Mouse (Mus musculus) limb, embryonic 10.5 days (tissue): Measurements from ENCODE around the gene Lamc2. TPM values are rescaled to one million over a fixed set of nuclear protein-coding genes. Genes with fewer than 3 reads are reported as not detected.
A peak's percentile ranks its signal among the peaks of the same experiment; 100 is the strongest.

Experiments used
- DNase-seq: peaks from one replicate; pipeline ENCODE4 v3.0.0-alpha.2; 2017; ENCODE audit warnings: low spot score
- H3K27ac ChIP-seq: fragments of 300-500 bp; sonication (generic); 2 replicates; pipeline ENCODE4 v1.5.1; 2016; ENCODE audit warnings: mild to moderate bottlenecking
- H3K27me3 ChIP-seq: fragments of 300-500 bp; sonication (generic); 2 replicates; pipeline ENCODE4 v1.6.1; 2016; ENCODE audit warnings: low read depth, mild to moderate bottlenecking; ENCODE audit not compliant: poor library complexity, severe bottlenecking
- H3K36me3 ChIP-seq: fragments of 300-500 bp; sonication (generic); 2 replicates; pipeline ENCODE4 v1.6.1; 2016; ENCODE audit warnings: mild to moderate bottlenecking, moderate library complexity
- H3K4me1 ChIP-seq: fragments of 300-500 bp; sonication (generic); 2 replicates; pipeline ENCODE4 v1.6.1; 2016
- H3K4me3 ChIP-seq: fragments of 300-500 bp; sonication (generic); 2 replicates; pipeline ENCODE4 v1.5.1; 2016; ENCODE audit warnings: mild to moderate bottlenecking, moderate library complexity
- H3K9me3 ChIP-seq: fragments of 300-500 bp; sonication (generic); replicated peaks from 2 replicates; pipeline ENCODE4 v1.6.1; 2016; ENCODE audit warnings: mild to moderate bottlenecking
- WGBS: fragments of 180-500 bp; shearing (Covaris S2); methylation state at CpG from one replicate; pipeline ENCODE4 v1.1.7; 2016; 5-methylcytosine and 5-hydroxymethylcytosine counted together
- polyA plus RNA-seq: library from polyadenylated mRNA; unstranded; fragments of >200 nt; fragmentation: Nextera tagmentation; extraction: Ambion mirVana; gene quantifications from 2 replicates; pipeline ENCODE4 v1.2.1, GENCODE M21; 2016

Gene Lamc2
- polyA plus RNA-seq, 1 experiment from 2014 or later = 3.3 TPM

DNA sequence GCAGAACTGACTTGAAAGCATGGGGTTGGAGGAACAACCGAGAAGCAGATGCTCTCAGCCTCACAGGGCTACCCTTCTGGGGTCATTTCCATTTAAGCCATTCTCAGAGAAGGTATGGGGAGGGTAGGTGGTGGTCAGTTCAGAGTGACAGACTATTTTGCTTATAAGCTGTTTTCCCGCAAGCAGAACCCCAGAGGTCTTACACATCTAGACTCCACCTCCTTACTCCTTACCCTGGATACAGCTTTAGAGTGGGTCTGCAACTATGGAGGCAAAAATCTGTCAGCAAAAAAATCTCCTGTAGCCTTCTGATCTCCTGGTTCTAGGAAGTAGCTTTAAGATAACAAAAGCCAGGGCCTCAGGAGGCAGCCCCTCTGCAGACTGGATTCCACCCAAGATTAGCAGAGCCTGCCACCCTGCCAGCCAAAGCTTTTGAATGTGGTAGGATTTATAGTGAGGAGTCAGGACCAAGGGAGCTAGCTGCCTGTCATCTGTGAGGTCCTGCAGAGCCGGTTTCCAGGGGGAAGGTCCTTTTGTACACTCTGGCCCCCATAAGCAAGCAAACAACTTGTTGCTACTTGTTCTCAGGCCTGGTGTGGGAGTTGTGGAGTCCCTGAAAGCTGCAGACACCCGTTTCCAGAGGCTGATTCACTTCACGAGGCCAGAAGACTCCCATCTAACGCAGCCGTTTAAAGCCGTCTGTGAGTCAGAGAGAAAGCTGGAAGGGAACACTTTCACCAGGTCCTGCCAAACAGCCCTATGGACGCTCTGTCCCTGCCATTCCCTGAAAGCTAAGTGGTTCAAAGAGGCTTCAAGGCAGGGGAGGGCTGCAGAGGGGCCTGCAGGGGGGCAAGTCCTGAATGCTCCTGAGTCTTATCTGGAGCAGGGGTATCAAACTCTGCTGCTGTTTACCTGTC is 52.1 kb downstream of the Lamc2 start:
- WGBS = 14% methylated on average over 9 of the region's 9 CpGs
- H3K9me3 ChIP-seq = no peaks in the 10 kb centered on the region
- DNase-seq = peak; percentile 47
- no peaks in the 10 kb centered on the region for H3K36me3 ChIP-seq
- H3K27ac ChIP-seq = peak overlapping the region; percentile 72
- H3K4me1 ChIP-seq = peaks cover 23% of the 10 kb centered on the region
- no peaks in the 10 kb centered on the region for H3K27me3 ChIP-seq
- no peak overlapping the region for H3K4me3 ChIP-seq

DNA sequence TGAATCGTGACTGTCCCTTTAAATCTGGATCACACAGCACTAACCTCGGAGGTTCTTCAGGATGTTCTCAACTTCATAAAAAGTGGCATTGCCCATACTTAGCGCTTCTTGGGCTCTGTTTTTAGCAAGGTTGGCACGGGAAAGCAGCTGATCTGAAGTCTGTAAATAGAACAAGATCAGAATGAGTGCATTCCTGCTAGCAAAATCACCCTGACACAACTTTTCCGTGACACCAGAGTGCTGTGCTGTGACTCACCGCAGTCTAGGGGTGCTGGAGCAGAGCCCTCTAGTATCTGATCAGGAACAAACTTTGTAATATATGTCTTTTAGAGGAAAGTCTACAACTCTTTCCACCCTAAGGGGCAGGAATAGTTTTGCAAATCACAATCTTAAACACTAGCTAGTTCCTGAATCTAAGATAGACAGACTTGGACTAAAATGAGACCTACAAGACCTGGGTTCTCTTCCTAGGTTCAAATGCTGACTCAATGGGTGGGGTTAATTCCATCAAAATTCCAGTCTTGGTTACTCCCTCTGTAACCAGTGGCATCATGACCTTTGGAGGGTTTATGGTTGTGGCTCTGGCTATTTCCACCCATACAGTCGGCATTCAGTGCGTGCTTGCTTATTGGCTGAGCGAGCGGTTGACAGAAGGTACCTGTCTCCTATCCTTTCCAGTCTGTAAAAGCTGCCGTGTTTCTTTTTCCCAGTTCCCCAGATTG is 56.1 kb downstream of the Lamc2 start:
- peaks cover 35% of the 10 kb centered on the region for H3K4me1 ChIP-seq
- H3K9me3 ChIP-seq = no peaks in the 10 kb centered on the region
- no peaks in the 10 kb centered on the region for H3K27me3 ChIP-seq
- no peaks in the 10 kb centered on the region for H3K36me3 ChIP-seq
- no peak for DNase-seq
- no peak overlapping the region for H3K4me3 ChIP-seq
- WGBS = 91% methylated on average over 11 of the region's 11 CpGs
- H3K27ac ChIP-seq = no peak overlapping the region

DNA sequence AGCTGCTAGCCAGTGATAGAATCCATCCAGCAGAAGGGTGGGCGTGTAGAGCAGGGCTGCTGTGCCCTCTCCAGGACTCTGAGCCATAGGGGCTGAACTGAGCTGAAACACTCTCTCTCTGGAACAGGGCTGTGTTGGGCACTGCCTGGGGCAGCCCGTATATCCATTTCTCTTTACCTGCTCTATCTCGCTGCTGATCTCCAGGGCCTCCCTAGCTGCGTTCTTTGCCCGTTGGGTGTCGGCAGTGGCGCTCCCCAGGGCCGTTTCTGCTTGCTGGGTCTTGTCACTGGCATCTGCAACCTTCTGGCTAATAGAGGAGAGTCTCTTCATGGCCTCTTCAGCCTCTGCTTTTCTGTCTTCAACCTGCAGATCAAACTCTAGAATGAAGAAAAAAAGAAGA is 57.5 kb downstream of the Lamc2 start:
- no peak overlapping the region for H3K4me3 ChIP-seq
- no peak for DNase-seq
- WGBS = 71% methylated on average over 8 of the region's 8 CpGs
- H3K4me1 ChIP-seq = peaks cover 27% of the 10 kb centered on the region
- no peak overlapping the region for H3K27ac ChIP-seq
- H3K36me3 ChIP-seq = no peaks in the 10 kb centered on the region
- no peaks in the 10 kb centered on the region for H3K27me3 ChIP-seq
- no peaks in the 10 kb centered on the region for H3K9me3 ChIP-seq

DNA sequence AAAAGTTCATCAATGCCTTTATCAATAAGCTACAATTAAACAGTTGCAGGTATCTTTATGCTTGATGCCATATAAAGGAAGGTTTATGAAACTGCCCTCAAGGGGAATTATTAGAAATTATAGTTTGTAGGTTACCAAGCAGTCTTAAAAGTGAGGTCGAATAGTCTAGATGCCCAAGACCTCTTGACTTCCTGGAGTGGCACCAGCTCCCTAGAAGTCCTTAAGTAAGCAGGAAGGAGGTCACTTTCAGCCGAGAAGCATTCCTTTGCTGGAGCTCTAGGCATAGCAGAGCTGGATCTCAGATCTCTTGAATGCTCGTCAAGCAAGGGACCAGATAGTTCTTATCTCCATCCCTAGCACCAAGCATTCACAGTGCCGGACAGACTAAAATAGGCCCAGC is 58.6 kb downstream of the Lamc2 start:
- Histone ChIP-seq H3K36me3 (no peaks in the 10 kb centered on the region), H3K27ac (no peak overlapping the region)
- WGBS = 85% methylated on average over 4 of the region's 4 CpGs

GRCm38 (mm10) chr1:153126491-153127381 is 59.5 kb downstream of the Lamc2 start:
- 0 out of 2 replicates have a peak overlapping the region, but pooled peaks have one; percentile 2 for H3K27ac ChIP-seq
- no peaks in the 10 kb centered on the region for H3K27me3 ChIP-seq
- H3K9me3 ChIP-seq = no peaks in the 10 kb centered on the region
- H3K36me3 ChIP-seq = no peaks in the 10 kb centered on the region
- no peak overlapping the region for H3K4me3 ChIP-seq
- no peak for DNase-seq
- peaks cover 14% of the 10 kb centered on the region for H3K4me1 ChIP-seq
- WGBS = 87% methylated on average over 15 of the region's 15 CpGs

More for the DNA sequence above, 58.6 kb downstream of the Lamc2 start:
- H3K4me1 ChIP-seq = peaks cover 16% of the 10 kb centered on the region
- H3K9me3 ChIP-seq = no peaks in the 10 kb centered on the region
- no peaks in the 10 kb centered on the region for H3K27me3 ChIP-seq
- no peak for DNase-seq
- H3K4me3 ChIP-seq = no peak overlapping the region

- no peaks in the 10 kb centered on the region for H3K36me3 ChIP-seq
- no peaks in the 10 kb centered on the region for H3K27me3 ChIP-seq
- DNase-seq = no peak
- H3K9me3 ChIP-seq = no peaks in the 10 kb centered on the region
- no peak overlapping the region for H3K4me3 ChIP-seq
- peaks cover 14% of the 10 kb centered on the region for H3K4me1 ChIP-seq
- no peak overlapping the region for H3K27ac ChIP-seq
- 79% methylated on average over 8 of the region's 8 CpGs for WGBS
Observed at GRCm38 (mm10) chr1:153125287-153126275, 60.7 kb downstream of the Lamc2 start.

GRCm38 (mm10) chr1:153124502-153124901 is 61.7 kb downstream of the Lamc2 start:
- Histone ChIP-seq H3K4me3 (no peak overlapping the region), H3K9me3 (no peaks in the 10 kb centered on the region), H3K36me3 (no peaks in the 10 kb centered on the region), H3K27ac (no peak overlapping the region), H3K27me3 (no peaks in the 10 kb centered on the region), H3K4me1 (peaks cover 14% of the 10 kb centered on the region)
- DNase-seq = no peak
- 88% methylated on average over 5 of the region's 5 CpGs for WGBS

- Histone ChIP-seq H3K27ac (no peak overlapping the region), H3K4me1 (peaks cover 14% of the 10 kb centered on the region), H3K9me3 (no peaks in the 10 kb centered on the region), H3K27me3 (no peaks in the 10 kb centered on the region), H3K36me3 (no peaks in the 10 kb centered on the region), H3K4me3 (no peak overlapping the region)
- WGBS = 90% methylated on average over 4 of the region's 4 CpGs
- no peak for DNase-seq
Observed at GRCm38 (mm10) chr1:153122764-153123163, 63.5 kb downstream of the Lamc2 start.

DNA sequence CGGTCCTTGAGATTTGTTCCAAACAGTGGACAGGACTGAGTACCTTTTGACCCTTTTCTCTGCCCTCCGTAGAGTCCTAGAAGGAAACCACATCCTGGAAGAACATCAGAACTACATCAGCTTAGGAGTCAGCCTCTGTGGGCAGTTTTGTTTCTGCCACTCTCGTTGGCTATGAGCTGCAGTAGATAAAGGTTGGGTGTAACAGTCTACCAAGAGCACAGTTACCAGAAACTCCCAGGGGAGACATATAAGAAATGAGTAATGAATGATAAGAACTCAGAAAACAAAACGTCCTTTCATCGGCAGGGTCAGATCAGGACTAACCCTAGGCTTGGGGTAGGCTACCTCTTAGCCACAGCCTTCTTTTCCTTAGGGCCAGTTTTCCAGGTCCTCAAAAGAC is 64.9 kb downstream of the Lamc2 start:
- Histone ChIP-seq H3K4me1 (peaks cover 13% of the 10 kb centered on the region), H3K27ac (no peak overlapping the region), H3K36me3 (no peaks in the 10 kb centered on the region), H3K9me3 (no peaks in the 10 kb centered on the region), H3K4me3 (no peak overlapping the region), H3K27me3 (no peaks in the 10 kb centered on the region)
- DNase-seq = no peak
- WGBS = 87% methylated on average over 5 of the region's 5 CpGs

GRCm38 (mm10) chr1:153120544-153120943 is 65.7 kb downstream of the Lamc2 start:
- H3K27me3 ChIP-seq = no peaks in the 10 kb centered on the region
- no peak overlapping the region for H3K27ac ChIP-seq
- H3K4me1 ChIP-seq = 0 out of 2 replicates have a peak, but pooled peaks cover 5% of the 10 kb centered on the region
- no peaks in the 10 kb centered on the region for H3K9me3 ChIP-seq
- no peak overlapping the region for H3K4me3 ChIP-seq
- no peaks in the 10 kb centered on the region for H3K36me3 ChIP-seq
- WGBS = 78% methylated on average over 6 of the region's 6 CpGs
- DNase-seq = no peak

DNA sequence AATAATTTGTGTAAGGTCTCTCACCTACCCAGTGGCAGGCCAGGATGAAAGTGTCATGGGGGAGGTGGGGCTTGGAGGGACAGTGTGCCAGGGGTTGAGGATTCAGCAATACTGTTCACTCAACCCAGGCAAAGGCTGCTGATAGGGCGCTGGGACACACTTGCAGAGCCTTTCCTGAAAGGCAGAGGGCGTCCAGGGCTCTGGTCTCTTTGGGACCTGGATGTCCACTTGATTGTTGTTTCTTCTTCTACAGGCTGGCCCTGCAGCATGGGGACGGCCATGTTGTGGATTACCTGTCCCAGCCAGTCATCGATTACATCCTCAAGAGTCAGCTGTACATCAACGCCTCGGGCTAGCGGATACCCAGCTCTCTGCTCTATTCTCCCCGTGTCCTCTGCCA is 70.9 kb downstream of the Lamc2 start:
- Histone ChIP-seq H3K27me3 (no peaks in the 10 kb centered on the region), H3K4me1 (no peaks in the 10 kb centered on the region), H3K4me3 (no peak overlapping the region), H3K9me3 (no peaks in the 10 kb centered on the region), H3K36me3 (no peaks in the 10 kb centered on the region), H3K27ac (no peak overlapping the region)
- WGBS = 81% methylated on average over 8 of the region's 8 CpGs
- DNase-seq = no peak

DNA sequence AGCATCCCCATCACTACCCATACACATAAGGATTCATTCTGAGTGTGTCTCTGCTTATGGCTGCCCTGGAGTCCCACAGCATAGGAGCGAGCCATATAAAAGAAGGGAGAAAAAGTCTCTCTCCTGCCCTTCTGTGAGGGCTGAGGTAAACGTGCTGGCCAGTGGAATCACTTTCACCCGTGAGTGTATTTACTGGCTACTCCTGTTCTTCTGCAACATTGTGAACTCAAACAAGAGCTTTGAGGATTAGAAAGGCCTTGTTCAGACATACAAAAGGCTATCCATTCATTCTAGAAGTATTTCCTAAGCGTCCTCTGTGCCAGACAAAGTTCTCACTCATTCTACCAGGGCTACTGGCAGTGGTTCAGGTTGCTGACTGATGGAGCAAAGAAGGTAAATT is 74.7 kb downstream of the Lamc2 start:
- H3K4me1 ChIP-seq = no peaks in the 10 kb centered on the region
- DNase-seq = no peak
- H3K27me3 ChIP-seq = no peaks in the 10 kb centered on the region
- WGBS = 81% methylated on average over 4 of the region's 4 CpGs
- no peaks in the 10 kb centered on the region for H3K9me3 ChIP-seq
- no peak overlapping the region for H3K4me3 ChIP-seq
- H3K27ac ChIP-seq = no peak overlapping the region
- H3K36me3 ChIP-seq = no peaks in the 10 kb centered on the region
